11 mouse cellular contexts compared by ENCODE assay signal in the genomic region with DNA sequence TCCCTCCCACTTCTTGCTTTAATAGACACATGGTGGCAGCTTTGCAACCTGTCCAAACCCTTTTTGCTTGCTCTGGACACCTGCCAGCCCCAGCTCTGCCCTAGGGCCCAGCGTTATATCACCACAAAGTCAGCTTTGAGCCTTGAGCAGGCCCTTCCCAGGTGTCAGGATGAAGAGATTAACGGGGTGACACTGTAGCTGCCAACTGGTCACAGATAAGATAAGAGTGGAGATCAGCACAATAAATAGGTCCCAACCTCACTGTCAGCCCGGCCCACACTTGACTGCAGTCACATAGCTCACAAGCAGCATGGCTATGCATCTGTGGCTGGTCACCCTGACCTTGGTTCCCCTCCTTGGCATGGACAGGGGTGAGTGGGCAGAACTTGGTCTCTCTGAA. TPM values are rescaled to one million over a fixed set of nuclear protein-coding genes. Genes with fewer than 3 reads are reported as not detected.
DNase-seq lines count a peak whose midpoint lies in the region; ATAC-seq and TF ChIP-seq lines count a peak whose summit lies in the region.
"Had no signal": no experiment of that assay in that cellular context is flagged by ENCODE, and none has a peak within 500 bp of the region (broad histone marks: within the 10 kb centered on the region; RNA-seq: fewer than 3 reads in every experiment).

A gene (plus strand): TSS at position 268 of the 400 bp plus-strand sequence.

- intact Hi-C loops in gastrocnemius, postnatal 14 days (cut with DNase I; ENCODE audit: low total_unique reads): no loop called here

- H3K36me3 ChIP-seq in heart, embryonic 16.5 days (ENCODE audit: control insufficient read depth, insufficient read depth): no peaks in the 10 kb centered on the region
- no peaks in the 10 kb centered on the region for H3K36me3 ChIP-seq in liver, adult 2 months (ENCODE audit: control insufficient read depth, insufficient read depth, low read length)
- no peaks in the 10 kb centered on the region for H3K36me3 ChIP-seq in stomach, postnatal 0 days (ENCODE audit: control insufficient read depth, insufficient read depth, low read length)

- H3K9ac ChIP-seq in heart, embryonic 16.5 days (ENCODE audit: low read length): no peak within 1 kb of the TSS; the same call in 1 of the 2 replicates
- H3K9ac ChIP-seq in liver, adult 2 months (ENCODE audit: low read depth, low read length): no peak within 1 kb of the TSS
- H3K9ac ChIP-seq in stomach, postnatal 0 days (ENCODE audit: low read length): no peak within 1 kb of the TSS

- TF ChIP-seq EP300 in stomach, postnatal 0 days (optimal IDR thresholded peaks at IDR 0.05): no peak

- H3K27ac ChIP-seq in heart, embryonic 16.5 days (ENCODE audit: low read length): peak within 1 kb of the TSS; percentile 69
- H3K27ac ChIP-seq in liver, adult 2 months (replicated peaks; ENCODE audit: insufficient read depth, low read depth, low read length): no peak within 1 kb of the TSS
- H3K27ac ChIP-seq in stomach, postnatal 0 days (replicated peaks): no peak within 1 kb of the TSS

- no peaks in the 10 kb centered on the region for H3K79me2 ChIP-seq in liver, adult 2 months (ENCODE audit: control insufficient read depth, insufficient read depth, low read length)

- no peak for TF ChIP-seq POLR2A in liver, adult 2 months (IDR thresholded peaks at IDR 0.05; ENCODE audit: extremely low read depth, insufficient read depth, low read length)

- no peak for TF ChIP-seq CTCF in liver, adult 2 months (IDR thresholded peaks at IDR 0.05; ENCODE audit: low read depth, low read length)
- TF ChIP-seq CTCF in stomach, postnatal 0 days (IDR thresholded peaks at IDR 0.05; ENCODE audit: low read depth): no peak

- H3K4me2 ChIP-seq in heart, embryonic 16.5 days (ENCODE audit: low read depth, low read length): no peak within 1 kb of the TSS
- no peak within 1 kb of the TSS for H3K4me2 ChIP-seq in stomach, postnatal 0 days (replicated peaks; ENCODE audit: low read depth)

- DNase-seq in ovary, adult 18-20 months (ENCODE audit: low spot score): peak; percentile 74
- DNase-seq in ovary, postnatal 14 days (ENCODE audit: low spot score): no peak
- DNase-seq in liver, adult 2 months (ENCODE audit: extremely low read depth, low read depth, low spot score): peak; percentile 19
- peak; percentile 66 for DNase-seq in stomach, postnatal 0 days (ENCODE audit: low spot score)
- no peak for DNase-seq in right cerebral cortex, postnatal 25 days
- DNase-seq in retina, postnatal 1 day: no peak
- no peak for DNase-seq in gastrocnemius, postnatal 14 days

- H3K27me3 ChIP-seq in heart, embryonic 16.5 days (ENCODE audit: control insufficient read depth, insufficient read depth, low read length): no peaks in the 10 kb centered on the region
- no peaks in the 10 kb centered on the region for H3K27me3 ChIP-seq in liver, adult 2 months (ENCODE audit: control insufficient read depth, insufficient read depth, low read length)
- no peaks in the 10 kb centered on the region for H3K27me3 ChIP-seq in stomach, postnatal 0 days (ENCODE audit: control insufficient read depth, insufficient read depth, low read length)

- no peak within 1 kb of the TSS for H3K4me3 ChIP-seq in heart, embryonic 16.5 days (ENCODE audit: low read length)
- no peak within 1 kb of the TSS for H3K4me3 ChIP-seq in liver, adult 2 months (ENCODE audit: insufficient read depth, low read depth, low read length)
- H3K4me3 ChIP-seq in stomach, postnatal 0 days (ENCODE audit: low read depth, low read length): no peak within 1 kb of the TSS
- H3K4me3 ChIP-seq: erythroblast, embryonic 14.5 days had no signal

- no peaks in the 10 kb centered on the region for H3K9me3 ChIP-seq in heart, embryonic 16.5 days (replicated peaks; ENCODE audit: control insufficient read depth, low read length)
- H3K9me3 ChIP-seq in stomach, postnatal 0 days (ENCODE audit: control insufficient read depth, low read length): no peaks in the 10 kb centered on the region

- peak; percentile 80 for ATAC-seq in heart, embryonic 16.5 days (replicated peaks; ENCODE audit: extremely low read depth, insufficient read depth, low FRiP score)
- ATAC-seq in stomach, postnatal 0 days (ENCODE audit: low FRiP score, low TSS enrichment): peak; percentile 28; the same call in 1 of the 2 replicates

- peaks cover 10% of the 10 kb centered on the region for H3K4me1 ChIP-seq in heart, embryonic 16.5 days (ENCODE audit: control insufficient read depth, insufficient read depth, low read length)
- no peaks in the 10 kb centered on the region for H3K4me1 ChIP-seq in liver, adult 2 months (ENCODE audit: control insufficient read depth, insufficient read depth, low read length)
- no peaks in the 10 kb centered on the region; the same call in 1 of the 2 replicates for H3K4me1 ChIP-seq in stomach, postnatal 0 days (replicated peaks; ENCODE audit: control insufficient read depth, insufficient read depth)

- 7% methylated on average over 3 of the region's 3 CpGs for WGBS in heart, embryonic 16.5 days
- 22% methylated on average over 3 of the region's 3 CpGs for WGBS in liver, adult 2 months
- WGBS in stomach, postnatal 0 days: 14% methylated on average over 3 of the region's 3 CpGs

RNA-seq across cellular contexts. Expression of the gene that starts here (rescaled TPM):
- 5.4 and 6.4 TPM in 2 replicates for polyA plus RNA-seq in heart, embryonic 16.5 days (2015; fragmentation: Nextera tagmentation; extraction: Ambion mirVana)
- total RNA-seq in liver, adult 2 months (2014; rRNA removed): 1.4 and 1.9 TPM in 2 replicates
- polyA plus RNA-seq in liver, adult 2 months (2012; rRNA removed): 0.93 and 1.9 TPM in 2 replicates
- polyA plus RNA-seq in stomach, postnatal 0 days (2015; fragmentation: Nextera tagmentation; extraction: Ambion mirVana): 75.5 and 86.9 TPM in 2 replicates
- total RNA-seq in gastrocnemius, postnatal 14 days (2021): not detected
- total RNA-seq: ES-E14 had no signal
- polyA plus RNA-seq: erythroblast, embryonic 14.5 days; neural tube, embryonic 11.5 days had no signal

Comparison
In these comparisons a context has a peak if more than half of its experiments do, and no peak if none do; other contexts are left out.
1. RNA of the gene that starts here (polyA plus RNA-seq): 75.5 to 86.9 TPM in stomach, postnatal 0 days; 5.4 to 6.4 TPM in heart, embryonic 16.5 days and 0.93 to 1.9 TPM in liver, adult 2 months; every median in the first group is over 10 times any median in the second.
2. DNase-seq: peak in ovary, adult 18-20 months (single experiment), liver, adult 2 months (single experiment) and stomach, postnatal 0 days (single experiment); none in ovary, postnatal 14 days (single experiment), right cerebral cortex, postnatal 25 days (single experiment), retina, postnatal 1 day (single experiment) and gastrocnemius, postnatal 14 days (single experiment).